Mouse (Mus musculus) forebrain, embryonic 16.5 days (tissue): Measurements from ENCODE around the gene Spag5. TPM values are rescaled to one million over a fixed set of nuclear protein-coding genes. Genes with fewer than 3 reads are reported as not detected.

Experiments
- ATAC-seq: fragments of 200-750 bp; cut with Nextera tagmentation; 2 replicates; pipeline ENCODE4 v1.8.0; 2017; ENCODE audit warnings: mild to moderate bottlenecking, moderate library complexity
- H3K27ac ChIP-seq: fragments of 300-500 bp; sonication (generic); 2 replicates; pipeline ENCODE4 v1.5.1; 2014; ENCODE audit warnings: low read length, control low read depth
- H3K27me3 ChIP-seq: fragments of 300-500 bp; sonication (generic); replicated peaks from 2 replicates; pipeline ENCODE4 v1.6.1; 2014; ENCODE audit warnings: low read length; ENCODE audit not compliant: control insufficient read depth, insufficient read depth
- H3K36me3 ChIP-seq: fragments of 300-500 bp; sonication (generic); 2 replicates; pipeline ENCODE4 v1.6.1; 2014; ENCODE audit not compliant: control insufficient read depth, insufficient read depth
- H3K4me1 ChIP-seq: fragments of 300-500 bp; sonication (generic); replicated peaks from 2 replicates; pipeline ENCODE4 v1.6.1; 2014; ENCODE audit warnings: low read length; ENCODE audit not compliant: control insufficient read depth, insufficient read depth
- H3K4me2 ChIP-seq: fragments of 300-500 bp; sonication (generic); 2 replicates; pipeline ENCODE4 v1.6.1; 2014; ENCODE audit warnings: mild to moderate bottlenecking, low read length, control low read depth
- H3K4me3 ChIP-seq: fragments of 300-500 bp; sonication (generic); replicated peaks from 2 replicates; pipeline ENCODE4 v1.5.1; 2014; ENCODE audit warnings: mild to moderate bottlenecking, low read length, control low read depth
- H3K9ac ChIP-seq: fragments of 300-500 bp; sonication (generic); replicated peaks from 2 replicates; pipeline ENCODE4 v1.6.1; 2014; ENCODE audit warnings: low read depth, low read length, control low read depth
- H3K9me3 ChIP-seq: fragments of 300-500 bp; sonication (generic); 2 replicates; pipeline ENCODE4 v1.6.1; 2016; ENCODE audit warnings: low read length; ENCODE audit not compliant: control insufficient read depth
- WGBS: fragments of 180-500 bp; shearing (Covaris S2); extraction: QIAGEN DNeasy Blood & Tissue Kit; methylation state at CpG from one replicate; pipeline ENCODE4 v1.1.7; 2014; 5-methylcytosine and 5-hydroxymethylcytosine counted together
- polyA plus RNA-seq: library from polyadenylated mRNA; unstranded; fragments of >200 nt; fragmentation: Nextera tagmentation; extraction: Ambion mirVana; gene quantifications from 2 replicates; pipeline ENCODE4 v1.2.1, GENCODE M21; 2015

Gene Spag5
- polyA plus RNA-seq, 1 experiment from 2014 or later = 22.1 TPM

DNA sequence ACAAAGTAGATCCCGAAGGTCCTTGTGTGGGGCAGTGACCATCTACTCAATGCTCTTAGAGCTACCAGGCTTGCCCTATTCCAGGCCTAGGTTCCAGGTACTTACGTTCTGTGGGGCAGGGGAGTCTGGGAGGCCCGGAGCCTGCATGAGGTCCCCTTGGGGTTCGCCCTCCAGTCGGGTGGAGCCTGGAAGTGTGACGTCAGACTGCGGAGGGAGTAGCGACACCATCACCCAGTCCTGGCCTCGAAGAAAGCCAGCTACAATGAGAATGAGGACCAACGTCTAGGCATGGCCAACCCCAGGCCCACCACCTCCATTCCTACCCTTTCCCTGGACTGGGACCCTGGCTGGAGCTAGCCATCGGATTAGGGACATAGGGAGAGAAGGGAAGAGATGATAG is 70.4 kb downstream of the Spag5 start:
- Histone ChIP-seq H3K4me2 (no peak overlapping the region), H3K27ac (no peak overlapping the region)
- 90% methylated on average over 11 of the region's 11 CpGs for WGBS

More for the DNA sequence above, 70.4 kb downstream of the Spag5 start:
- Histone ChIP-seq H3K4me3 (no peak overlapping the region), H3K36me3 (no peaks in the 10 kb centered on the region), H3K9ac (no peak overlapping the region), H3K9me3 (no peaks in the 10 kb centered on the region), H3K4me1 (no peaks in the 10 kb centered on the region), H3K27me3 (no peaks in the 10 kb centered on the region)
- no peak for ATAC-seq

Other genes starting within 250 kb of the Spag5 start
- gene Eral1, start 221.1 kb upstream of the Spag5 start, polyA plus RNA-seq = 34.2 and 34.3 TPM in 2 replicates
- 18.8 and 21.1 TPM in 2 replicates for gene Fam222b, start 206.9 kb upstream of the Spag5 start, polyA plus RNA-seq
- gene Traf4, start 135.9 kb upstream of the Spag5 start, polyA plus RNA-seq = 122 and 124 TPM in 2 replicates
- gene Nek8, start 124.9 kb upstream of the Spag5 start, polyA plus RNA-seq = 5.1 and 6.0 TPM in 2 replicates
- 5.4 and 6.5 TPM in 2 replicates for gene Tlcd1, start 124.8 kb upstream of the Spag5 start, polyA plus RNA-seq
- 758 and 831 TPM in 2 replicates for gene Rpl23a, start 117.9 kb upstream of the Spag5 start, polyA plus RNA-seq
- gene Rab34, start 113.1 kb upstream of the Spag5 start, polyA plus RNA-seq = 53.9 and 56.9 TPM in 2 replicates
- 0.94 and 3.0 TPM in 2 replicates for gene Proca1, start 108.1 kb upstream of the Spag5 start, polyA plus RNA-seq
- gene Sdf2, start 55.8 kb upstream of the Spag5 start, polyA plus RNA-seq = 71.8 and 73.0 TPM in 2 replicates
- 33.7 and 34.6 TPM in 2 replicates for gene Supt6, start 55.5 kb upstream of the Spag5 start, polyA plus RNA-seq
- gene 2610507B11Rik, start 39.8 kb upstream of the Spag5 start, polyA plus RNA-seq = 56.4 and 58.6 TPM in 2 replicates
- not detected in 2 replicates for gene BC030499, start 10.7 kb upstream of the Spag5 start, polyA plus RNA-seq
- 152 and 186 TPM in 2 replicates for gene Aldoc, start 21.4 kb downstream of the Spag5 start, polyA plus RNA-seq
- gene Pigs, start 26.9 kb downstream of the Spag5 start, polyA plus RNA-seq = 61.1 and 61.4 TPM in 2 replicates
- gene Unc119, start 42.0 kb downstream of the Spag5 start, polyA plus RNA-seq = 68.6 and 69.1 TPM in 2 replicates
- gene Foxn1, start 85.0 kb downstream of the Spag5 start, polyA plus RNA-seq = not detected in 2 replicates
- not detected in 2 replicates for gene Slc13a2, start 120.7 kb downstream of the Spag5 start, polyA plus RNA-seq
- 18.3 and 19.8 TPM in 2 replicates for gene Slc46a1, start 164.2 kb downstream of the Spag5 start, polyA plus RNA-seq
- gene Sarm1, start 196.2 kb downstream of the Spag5 start, polyA plus RNA-seq = 51.6 and 56.6 TPM in 2 replicates
- 76.0 and 99.3 TPM in 2 replicates for gene Vtn, start 197.6 kb downstream of the Spag5 start, polyA plus RNA-seq
- 0.16 and 0.19 TPM in 2 replicates for gene Sebox, start 201.9 kb downstream of the Spag5 start, polyA plus RNA-seq
- 78.8 and 86.3 TPM in 2 replicates for gene Tmem199, start 210.6 kb downstream of the Spag5 start, polyA plus RNA-seq
- 209 and 214 TPM in 2 replicates for gene Poldip2, start 210.7 kb downstream of the Spag5 start, polyA plus RNA-seq
- 71.5 and 71.8 TPM in 2 replicates for gene Tnfaip1, start 234.8 kb downstream of the Spag5 start, polyA plus RNA-seq
- gene Ift20, start 234.8 kb downstream of the Spag5 start, polyA plus RNA-seq = 111 and 117 TPM in 2 replicates
- 31.1 and 34.9 TPM in 2 replicates for gene Tmem97, start 249.2 kb downstream of the Spag5 start, polyA plus RNA-seq